Mouse (Mus musculus) megakaryocyte, embryonic 14.5 days (primary cell): ENCODE data around the gene Smim20.

ENCODE experiments used
- FLI1 ChIP-seq: IDR thresholded peaks from 2 replicates; pipeline ENCODE4 v1.6.1; 2012; ENCODE audit warnings: low read length, inconsistent platforms, mixed read lengths
- GATA1 ChIP-seq: IDR thresholded peaks from 3 replicates; pipeline ENCODE4 v1.6.1; 2012; ENCODE audit warnings: mixed read lengths, low read length, inconsistent platforms, borderline replicate concordance

GRCm38 (mm10) chr5:53274811-53275355, 8.0 kb downstream of the Smim20 start:
- no peak for TF ChIP-seq FLI1
- TF ChIP-seq GATA1 = no peak
